Mouse (Mus musculus): ENCODE measurements around the gene Cstf3.

Cstf3 gene

DNA sequence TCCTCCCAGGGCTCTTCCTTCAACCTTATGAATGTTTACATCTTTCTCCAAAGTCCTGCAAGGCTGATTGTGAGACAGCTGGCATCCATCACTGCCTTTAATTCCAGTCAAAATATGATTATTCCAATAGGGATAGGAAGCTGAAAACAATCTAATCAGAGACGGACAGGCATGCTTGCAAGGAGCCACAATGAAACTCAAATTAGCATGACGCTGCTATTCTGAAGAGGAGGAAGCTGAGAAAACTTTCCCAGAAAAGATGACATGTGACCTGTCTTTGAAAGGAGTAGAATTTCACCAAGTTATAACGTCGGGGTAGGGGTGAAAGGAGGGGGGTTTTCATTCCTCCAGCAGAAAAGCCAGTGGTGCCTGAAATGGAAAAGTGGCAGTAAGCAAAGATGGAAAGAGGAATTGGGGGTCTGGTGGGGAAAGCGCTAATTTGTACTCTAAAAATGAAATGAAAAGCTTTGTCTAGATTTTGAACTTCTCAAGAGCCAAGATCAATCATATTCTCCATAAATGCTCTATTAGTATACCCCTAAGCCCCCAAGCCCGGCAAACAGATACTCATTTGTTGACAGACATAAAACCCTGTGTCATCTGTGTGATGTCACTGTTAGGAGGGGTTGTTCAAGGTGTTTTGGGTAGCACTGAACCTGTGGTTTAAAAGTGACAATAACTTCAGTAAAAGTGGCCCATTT is 120.5 kb downstream of the Cstf3 start:
- DNase-seq (ENCODE audit: low read depth in 1 of 2, low spot score in 2 of 2): no peak

DNA sequence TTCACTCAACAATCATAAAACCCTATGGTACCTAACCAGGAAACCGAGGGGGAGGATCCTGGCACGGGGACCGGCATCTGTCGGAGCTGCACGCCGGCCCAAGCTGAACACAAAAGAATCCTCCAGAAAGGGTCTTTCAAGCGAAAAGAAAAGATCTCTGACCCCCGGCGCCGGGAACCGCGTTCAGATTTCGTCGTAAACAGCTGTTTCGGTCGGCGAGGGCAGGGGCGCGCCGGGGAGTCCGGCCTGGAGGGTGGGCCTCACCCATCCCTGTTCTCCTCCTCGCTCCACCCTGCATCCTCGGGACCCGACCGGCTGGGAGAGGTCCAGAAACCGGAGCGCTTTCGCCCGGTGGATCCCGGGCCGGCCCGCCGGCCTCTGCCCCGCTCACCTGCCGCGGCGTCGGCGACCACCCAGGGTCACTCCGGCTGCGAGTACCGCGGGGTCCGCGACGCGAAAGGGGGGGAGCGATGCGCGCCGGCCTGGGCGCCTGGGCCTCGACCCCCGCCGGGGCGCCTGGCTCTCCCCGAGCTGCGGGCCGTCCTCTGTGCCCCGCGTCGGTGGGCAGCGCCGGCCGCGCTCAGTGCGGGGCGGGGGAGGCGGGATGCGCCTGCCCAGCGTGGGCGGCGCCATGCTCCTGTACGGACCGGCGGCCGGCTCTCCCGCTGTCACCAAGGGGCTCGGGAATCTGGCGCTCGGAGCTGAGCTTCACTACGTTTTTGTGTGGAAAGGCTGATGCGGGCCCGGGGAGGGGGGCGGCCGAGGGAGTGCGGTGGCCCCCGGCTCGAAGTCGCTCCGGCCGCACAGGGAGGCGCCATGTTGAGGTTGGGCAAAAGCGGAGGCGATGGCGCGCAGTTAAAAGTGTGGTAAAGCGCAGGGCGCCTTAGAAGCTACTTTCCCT is 121.5 kb downstream of the Cstf3 start, which contains the start of gene Tcp11l1:
Gene Tcp11l1 (minus strand): TSS at position 585 of the 901 bp plus-strand sequence.
- DNase-seq (ENCODE audit: low read depth in 1 of 2, low spot score in 2 of 2): peak in 1 of 2 experiments; percentile 48

DNA sequence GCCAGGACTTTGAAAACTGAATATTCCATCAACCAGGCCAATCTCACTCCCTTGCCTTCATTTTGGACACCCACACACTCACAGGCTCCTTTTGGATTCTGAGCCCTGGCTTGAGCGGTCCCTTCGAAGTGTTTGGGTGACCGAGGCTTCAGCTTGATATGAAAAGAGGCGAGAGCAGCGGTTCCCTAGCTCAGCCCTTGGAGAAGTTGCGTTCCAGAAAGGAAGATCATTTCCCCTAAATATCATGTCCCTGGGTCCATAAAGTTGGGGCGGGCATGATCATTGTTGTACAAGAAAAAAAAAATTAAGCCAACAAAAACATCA is 122.1 kb downstream of the Cstf3 start:
- DNase-seq (ENCODE audit: low read depth in 1 of 2, low spot score in 2 of 2): no peak

DNA sequence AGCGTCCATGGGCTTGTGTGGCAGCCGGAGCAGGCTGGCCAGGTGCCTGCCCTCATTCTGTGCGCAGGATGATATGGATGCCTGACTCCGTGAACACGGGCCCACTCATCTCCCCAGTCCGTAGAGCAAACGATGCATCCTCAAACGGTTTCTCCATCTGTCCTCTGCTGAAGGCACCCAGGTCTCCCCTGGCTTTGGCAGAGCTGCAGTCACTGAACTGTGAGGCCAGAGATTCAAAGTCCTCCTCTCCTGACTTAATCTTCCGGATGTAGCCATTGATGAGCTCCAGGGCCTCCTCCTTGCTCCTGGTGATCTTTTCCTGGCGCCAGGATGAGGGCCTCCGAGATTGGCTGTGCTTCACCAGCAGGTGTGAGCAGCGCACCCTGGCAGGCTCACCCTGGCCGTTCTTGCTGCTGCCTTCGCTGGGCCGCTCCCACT is 124.0 kb downstream of the Cstf3 start:
- no peak for DNase-seq (ENCODE audit: low read depth in 1 of 2, low spot score in 2 of 2)
